Mouse (Mus musculus) CH12F3 (cell line): Measurements from ENCODE around the gene Ccnd1.

Source experiments
- in situ Hi-C: fragments of 300-500 bp; cut with MboI; formaldehyde crosslinking; loops from 2 replicates; pipeline ENCODE4 v1.14.3; 2020; ENCODE audit warnings: low sequenced_read_pairs

Gene Ccnd1

DNA sequence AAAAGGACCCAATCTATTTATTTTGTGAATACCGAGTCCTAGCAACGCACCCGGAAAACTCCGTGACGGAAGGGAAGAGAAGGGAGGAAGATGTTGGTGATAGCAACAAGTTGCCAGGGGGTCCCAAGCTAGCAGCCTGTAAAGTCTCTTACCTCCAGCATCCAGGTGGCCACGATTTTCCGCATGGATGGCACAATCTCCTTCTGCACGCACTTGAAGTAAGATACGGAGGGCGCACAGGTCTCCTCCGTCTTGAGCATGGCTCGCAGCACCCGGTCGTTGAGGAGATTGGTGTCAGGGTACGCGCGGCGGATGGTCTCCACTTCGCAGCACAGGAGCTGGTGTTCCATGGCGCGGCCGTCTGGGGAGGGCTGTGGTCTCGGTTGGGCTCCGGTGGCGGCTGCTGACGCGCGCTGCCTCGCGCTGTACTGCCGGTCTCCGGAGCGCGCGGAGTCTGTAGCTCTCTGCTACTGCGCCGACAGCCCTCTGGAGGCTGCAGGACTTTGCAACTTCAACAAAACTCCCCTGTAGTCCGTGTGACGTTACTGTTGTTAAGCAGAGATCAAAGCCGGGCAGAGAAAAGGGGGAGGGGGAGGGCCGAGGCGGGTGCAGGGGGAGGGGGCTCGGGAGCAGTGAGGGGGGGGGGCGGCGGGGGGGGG lies at the start of gene Ccnd1:
Ccnd1 (minus strand) TSS at position 582 of the 659 bp plus-strand sequence.
- in situ Hi-C loops = loop anchor here (5.0 to 10.0 kb wide), 2 partner anchors 155 to 303 kb away; no protein-coding TSS in a partner anchor

GRCm38 (mm10) chr7:144988856-144989255 lies 49.1 kb upstream of the Ccnd1 start:
- in situ Hi-C loops = no loop called here

GRCm38 (mm10) chr7:144985100-144985499 lies 45.4 kb upstream of the Ccnd1 start:
- in situ Hi-C loops = no loop called here

DNA sequence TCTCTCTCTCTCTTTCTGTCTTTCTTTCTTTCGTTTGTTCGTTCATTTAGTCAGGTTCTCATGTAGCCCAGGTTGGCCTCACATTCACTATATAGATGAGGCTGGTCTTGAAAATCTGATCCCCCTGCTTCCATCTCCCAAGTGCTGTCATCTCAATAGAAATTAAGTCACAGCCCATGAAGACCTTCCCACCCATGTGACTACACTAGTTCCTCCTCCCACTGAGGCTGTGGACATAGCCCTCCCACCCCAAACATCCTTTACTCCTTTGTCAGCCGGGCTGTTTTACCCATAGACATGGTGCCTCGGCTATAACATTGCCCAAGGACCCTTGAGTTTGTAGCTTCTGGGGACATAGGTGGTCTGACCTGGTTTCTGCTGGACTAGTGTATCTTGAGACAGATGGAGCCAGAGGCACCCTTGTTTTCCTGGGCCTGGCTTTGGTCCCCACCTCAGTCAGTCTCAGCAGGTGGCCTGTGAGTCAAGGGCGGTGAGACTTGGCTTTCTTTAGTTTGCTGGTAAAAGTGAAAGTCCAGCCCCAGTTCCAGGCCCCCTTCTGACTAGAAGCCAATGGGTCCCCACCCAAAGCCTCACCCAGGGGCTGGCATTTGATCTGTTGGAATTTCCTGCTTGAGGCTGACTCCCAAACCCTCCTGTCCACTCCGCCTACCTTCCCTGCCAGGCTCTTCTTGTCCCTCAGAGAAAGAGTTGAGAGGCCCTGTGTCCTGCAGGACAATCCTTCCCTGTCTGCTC lies 42.8 kb upstream of the Ccnd1 start:
- in situ Hi-C loops = no loop called here

GRCm38 (mm10) chr7:144981426-144982079 lies 41.8 kb upstream of the Ccnd1 start:
- in situ Hi-C loops = no loop called here

DNA sequence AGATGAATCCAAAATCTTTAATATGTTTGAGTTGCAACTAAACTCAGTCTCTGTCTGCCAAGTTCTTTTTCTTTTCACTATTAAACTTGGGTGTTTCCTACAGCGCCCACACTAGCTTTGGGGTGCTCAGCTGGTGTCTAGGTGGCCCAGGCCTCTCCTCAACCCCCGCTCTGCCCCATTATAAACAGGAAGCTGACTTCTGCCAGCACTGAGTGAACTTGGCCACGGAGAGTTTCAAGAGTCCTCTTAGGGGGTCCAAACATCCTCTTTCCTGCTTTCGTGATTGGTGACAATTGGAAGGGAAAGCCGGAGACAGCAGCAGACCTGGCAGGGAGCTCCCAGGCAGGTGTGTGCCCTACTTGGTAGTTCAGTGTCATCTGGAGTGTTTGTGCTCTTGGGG lies 40.1 kb upstream of the Ccnd1 start:
- in situ Hi-C loops = no loop called here

DNA sequence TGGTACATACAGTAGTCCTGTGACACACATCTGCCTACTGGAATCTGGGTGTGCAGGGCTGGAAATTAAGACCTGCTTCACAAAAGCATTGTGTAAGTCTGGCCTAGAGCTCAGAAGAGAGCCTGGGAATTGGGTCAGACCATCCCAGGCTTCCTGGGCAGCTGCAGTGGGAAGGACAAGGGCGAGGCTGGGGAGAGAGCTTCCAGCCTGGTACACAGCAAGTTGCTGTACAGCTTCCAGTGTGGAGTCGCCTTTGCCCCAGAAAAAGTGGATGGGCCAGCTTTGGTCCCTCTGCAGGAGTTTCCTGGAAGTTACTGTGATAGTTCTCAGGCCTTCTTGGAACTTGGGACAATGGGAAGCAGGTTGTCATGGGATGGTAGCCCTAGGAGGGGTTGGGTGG lies 37.4 kb upstream of the Ccnd1 start:
- in situ Hi-C loops = no loop called here

- in situ Hi-C loops = no loop called here
These were observed 33.7 kb upstream of the Ccnd1 start for GRCm38 (mm10) chr7:144973461-144973860.

GRCm38 (mm10) chr7:144971769-144972168 lies 32.0 kb upstream of the Ccnd1 start:
- in situ Hi-C loops = no loop called here

DNA sequence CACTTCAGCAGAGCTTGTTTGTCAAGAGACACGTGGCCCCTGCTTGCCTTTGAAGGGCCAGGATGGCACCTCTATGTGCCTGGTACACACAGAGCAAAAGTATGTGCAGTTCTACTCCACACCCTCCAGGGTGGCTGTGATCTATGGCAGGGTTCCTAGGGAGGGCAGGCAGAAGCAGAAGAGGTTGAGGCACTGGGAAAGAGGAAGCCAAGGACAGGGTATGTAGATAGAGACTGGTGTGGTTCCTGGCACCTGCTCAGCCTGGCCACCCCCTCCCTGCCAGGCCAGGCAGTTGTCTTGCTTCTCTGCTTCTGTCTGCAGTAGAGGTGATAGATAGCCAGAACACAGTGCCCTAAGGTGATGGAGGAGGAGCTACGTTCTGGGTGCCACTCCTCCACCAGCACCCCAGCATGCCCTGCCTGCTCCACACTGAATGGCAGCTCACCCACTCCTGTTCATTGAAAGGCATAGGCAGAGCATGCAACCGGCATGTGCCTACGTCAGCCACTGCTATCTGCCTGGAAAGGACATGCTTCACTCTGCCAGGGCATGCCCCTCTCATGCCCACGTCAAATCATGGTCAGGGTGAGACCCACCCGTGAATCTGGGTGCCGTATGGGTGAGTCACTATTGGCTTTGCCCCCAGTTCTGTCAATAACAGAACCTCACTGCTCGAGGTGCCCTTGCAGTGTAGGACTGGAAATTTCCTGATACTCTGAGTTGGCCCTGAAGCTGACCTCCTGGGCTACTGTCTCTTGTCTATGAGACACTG lies 31.5 kb upstream of the Ccnd1 start:
- in situ Hi-C loops = no loop called here

- in situ Hi-C loops = no loop called here
These were observed 26.2 kb upstream of the Ccnd1 start for GRCm38 (mm10) chr7:144965893-144966292.

DNA sequence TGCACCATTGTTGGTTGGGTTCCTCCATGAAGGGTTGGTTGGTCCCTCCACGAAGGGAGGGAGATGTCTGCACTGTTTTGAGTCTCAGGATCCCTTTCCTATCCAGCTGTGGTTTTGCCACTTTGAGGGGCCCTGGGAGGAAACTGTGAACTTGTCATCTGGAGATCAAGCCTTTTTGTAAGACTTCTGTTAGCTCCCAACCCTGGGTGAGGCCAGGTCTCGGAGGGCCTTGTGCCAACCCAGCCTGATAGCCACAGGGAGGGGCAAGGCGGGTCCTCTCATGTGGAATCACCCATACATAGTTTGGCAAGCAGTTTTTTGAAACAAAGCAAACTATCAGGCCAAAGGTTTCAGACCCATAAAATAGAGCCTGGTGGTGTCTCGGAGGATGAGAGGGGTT lies 24.6 kb upstream of the Ccnd1 start:
- in situ Hi-C loops = no loop called here

GRCm38 (mm10) chr7:144963911-144964310 lies 24.2 kb upstream of the Ccnd1 start:
- in situ Hi-C loops = no loop called here

- in situ Hi-C loops = no loop called here
These were observed 19.0 kb upstream of the Ccnd1 start for GRCm38 (mm10) chr7:144958509-144959395.

- in situ Hi-C loops = loop anchor here (10.0 kb wide), 1 partner anchor 152 kb away; no protein-coding TSS in a partner anchor
These were observed 3.5 kb upstream of the Ccnd1 start for GRCm38 (mm10) chr7:144943254-144943653.

GRCm38 (mm10) chr7:144942744-144943135 lies 3.0 kb upstream of the Ccnd1 start:
- in situ Hi-C loops = loop anchor here (10.0 kb wide), 1 partner anchor 152 kb away; no protein-coding TSS in a partner anchor

GRCm38 (mm10) chr7:144942071-144942743 lies 2.5 kb upstream of the Ccnd1 start:
- in situ Hi-C loops = loop anchor here (10.0 kb wide), 1 partner anchor 153 kb away; no protein-coding TSS in a partner anchor

GRCm38 (mm10) chr7:144941242-144941831 lies 1.6 kb upstream of the Ccnd1 start:
- in situ Hi-C loops = loop anchor here (10.0 kb wide), 1 partner anchor 153 kb away; no protein-coding TSS in a partner anchor

GRCm38 (mm10) chr7:144940585-144940984 lies 860 bp upstream of the Ccnd1 start:
- in situ Hi-C loops = loop anchor here (10.0 kb wide), 1 partner anchor 154 kb away; no protein-coding TSS in a partner anchor
